In the genomic region with DNA sequence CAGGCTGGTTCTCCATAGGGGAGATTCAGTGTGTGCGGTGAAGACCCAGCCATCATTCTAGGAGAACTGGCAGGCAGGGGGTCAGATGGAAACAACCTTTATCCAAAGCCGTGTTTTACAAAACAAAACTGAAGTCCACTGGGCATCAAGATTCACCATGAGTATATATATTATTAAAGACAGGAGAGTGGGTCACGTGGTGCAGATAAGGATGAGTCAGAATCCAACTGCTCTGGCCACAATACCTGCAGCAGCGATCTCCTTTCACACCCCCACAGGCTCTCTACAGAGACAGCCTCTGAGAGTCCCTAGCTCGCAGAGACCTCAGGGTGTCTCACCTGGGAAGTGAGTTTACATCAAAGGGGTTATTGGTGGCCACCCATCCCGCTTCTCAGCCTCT, we compare ENCODE assay signal across 26 mouse cellular contexts.
"Had no signal": no experiment of that assay in that cellular context is flagged by ENCODE, and none has a peak within 500 bp of the region (broad histone marks: within the 10 kb centered on the region; RNA-seq: fewer than 3 reads in every experiment).

No protein-coding gene starts in this region.

- H3K27me3 ChIP-seq: hindbrain, embryonic 12.5 days; kidney, embryonic 15.5 days; limb, embryonic 13.5 days; limb, embryonic 15.5 days had no signal

- DNase-seq: gastrocnemius, adult 2 months; gastrocnemius, postnatal 10 days; gastrocnemius, postnatal 25 days; heart, adult 18-20 months; heart, postnatal 10 days; heart, postnatal 4 days; kidney, adult 11 months; kidney, adult 2 months; kidney, adult 9 months; kidney, postnatal 14 days; kidney, postnatal 36 days; layer of hippocampus, adult 9-11 months; layer of hippocampus, postnatal 36 days; left cerebral cortex, postnatal 4 days had no signal

- H3K27ac ChIP-seq: gastrocnemius, adult 2 months; heart, embryonic 10.5 days; hindbrain, embryonic 10.5 days; hindbrain, embryonic 12.5 days; hindbrain, embryonic 14.5 days; kidney, embryonic 15.5 days; kidney, postnatal 0 days; limb, embryonic 13.5 days; limb, embryonic 15.5 days; liver, embryonic 12.5 days had no signal

- ATAC-seq: hindbrain, embryonic 16.5 days; intestine, embryonic 16.5 days; liver, embryonic 12.5 days had no signal

- H3K4me1 ChIP-seq: heart, embryonic 10.5 days; heart, embryonic 12.5 days; limb, embryonic 13.5 days; limb, embryonic 15.5 days; liver, embryonic 12.5 days had no signal

- H3K4me3 ChIP-seq: gastrocnemius, adult 2 months; heart, embryonic 10.5 days; heart, embryonic 12.5 days; hindbrain, embryonic 10.5 days; hindbrain, embryonic 12.5 days; kidney, embryonic 15.5 days; limb, embryonic 13.5 days; limb, embryonic 15.5 days; liver, embryonic 12.5 days had no signal

- H3K36me3 ChIP-seq: heart, embryonic 10.5 days; heart, embryonic 12.5 days; hindbrain, embryonic 10.5 days; hindbrain, embryonic 12.5 days; kidney, embryonic 15.5 days; limb, embryonic 13.5 days; limb, embryonic 15.5 days; liver, embryonic 12.5 days had no signal

- H3K4me2 ChIP-seq: heart, embryonic 12.5 days; hindbrain, embryonic 12.5 days; hindbrain, embryonic 14.5 days; kidney, embryonic 15.5 days; limb, embryonic 13.5 days; limb, embryonic 15.5 days; liver, embryonic 12.5 days had no signal

- H3K9me3 ChIP-seq: heart, embryonic 10.5 days; hindbrain, embryonic 12.5 days; kidney, embryonic 15.5 days; limb, embryonic 15.5 days; liver, embryonic 12.5 days had no signal

- H3K9ac ChIP-seq: heart, embryonic 12.5 days; hindbrain, embryonic 12.5 days; hindbrain, embryonic 14.5 days; kidney, embryonic 15.5 days; limb, embryonic 13.5 days; limb, embryonic 15.5 days; liver, embryonic 12.5 days had no signal
